Mouse (Mus musculus): ENCODE measurements around the gene Olfr351. TPM values are rescaled to one million over a fixed set of nuclear protein-coding genes. Genes with fewer than 3 reads are reported as not detected.

The Olfr351 gene
- total and polyA plus RNA-seq, 3 experiments = 0.16 TPM; not detected in 2

- H3K27me3 ChIP-seq (ENCODE audit: insufficient read depth, low read length) = no peaks in the 10 kb centered on the region
- H3K4me1 ChIP-seq (ENCODE audit: insufficient read depth, low read depth, low read length) = no peaks in the 10 kb centered on the region
- H3K4me3 ChIP-seq (ENCODE audit: low read depth, low read length) = no peak within 1 kb of the TSS
- no peak for DNase-seq (ENCODE audit: low spot score)
- no peak for ATAC-seq (ENCODE audit: extremely low read depth, insufficient number of reproducible peaks, low FRiP score, poor library complexity, severe bottlenecking)
- H3K36me3 ChIP-seq (replicated peaks) = no peaks in the 10 kb centered on the region
- peaks cover 7% of the 10 kb centered on the region; the same call in 1 of the 2 replicates for H3K9me3 ChIP-seq (replicated peaks)
- TF ChIP-seq CTCF (IDR thresholded peaks at IDR 0.05; ENCODE audit: low read depth, low read length) (no peak), GATA2 (IDR thresholded peaks at IDR 0.05; ENCODE audit: borderline replicate concordance, low read depth, low read length) (no peak), GATA1 (IDR thresholded peaks at IDR 0.05; ENCODE audit: borderline replicate concordance, low read length) (no peak), TAL1 (conservative IDR thresholded peaks at IDR 0.05; ENCODE audit: low read depth, low read length) (no peak), POLR2AphosphoS5 (IDR thresholded peaks at IDR 0.05; ENCODE audit: insufficient replicate concordance, low read depth, low read length) (no peak)
Measured at GRCm38 (mm10) chr2:36816932-36817331, 45.5 kb downstream of the Olfr351 start, which contains the start of gene Olfr3. Olfr3 (minus strand) TSS chr2:36817032.

Other genes with a start within 250 kb of the Olfr351 start
- not detected in 2 replicates for gene Olfr345, start 222.6 kb downstream of the Olfr351 start, total RNA-seq (2014; fragmentation: Nextera tagmentation)
- 0.22 TPM in 1 of 2 replicates, not detected in the other for gene Olfr345, start 222.6 kb downstream of the Olfr351 start, total RNA-seq (2017)
- gene Olfr345, start 222.6 kb downstream of the Olfr351 start, polyA plus RNA-seq (2012) = not detected in 2 replicates
- gene Olfr346, start 176.9 kb downstream of the Olfr351 start, total RNA-seq (2014; fragmentation: Nextera tagmentation) = not detected in 2 replicates
- gene Olfr346, start 176.9 kb downstream of the Olfr351 start, total RNA-seq (2017) = under 0.01 TPM in 1 of 2 replicates, not detected in the other
- gene Olfr346, start 176.9 kb downstream of the Olfr351 start, polyA plus RNA-seq (2012) = not detected in 2 replicates
- not detected in 2 replicates for gene Olfr347, start 130.8 kb downstream of the Olfr351 start, total RNA-seq (2014; fragmentation: Nextera tagmentation)
- gene Olfr347, start 130.8 kb downstream of the Olfr351 start, total RNA-seq (2017) = 0.33 TPM in 1 of 2 replicates, not detected in the other
- gene Olfr347, start 130.8 kb downstream of the Olfr351 start, polyA plus RNA-seq (2012) = not detected in 2 replicates
- gene Olfr348, start 78.4 kb downstream of the Olfr351 start, total RNA-seq (2014; fragmentation: Nextera tagmentation) = not detected in 2 replicates
- gene Olfr348, start 78.4 kb downstream of the Olfr351 start, total RNA-seq (2017) = 0.06 and 0.11 TPM in 2 replicates
- gene Olfr348, start 78.4 kb downstream of the Olfr351 start, polyA plus RNA-seq (2012) = not detected in 2 replicates
- gene Olfr50, start 72.1 kb downstream of the Olfr351 start, total RNA-seq (2014; fragmentation: Nextera tagmentation) = not detected in 2 replicates
- 0.05 and 0.06 TPM in 2 replicates for gene Olfr50, start 72.1 kb downstream of the Olfr351 start, total RNA-seq (2017)
- gene Olfr50, start 72.1 kb downstream of the Olfr351 start, polyA plus RNA-seq (2012) = not detected in 2 replicates
- gene Olfr3, start 45.6 kb downstream of the Olfr351 start, total RNA-seq (2014; fragmentation: Nextera tagmentation) = not detected in 2 replicates
- 0.11 and 0.12 TPM in 2 replicates for gene Olfr3, start 45.6 kb downstream of the Olfr351 start, total RNA-seq (2017)
- not detected in 2 replicates for gene Olfr3, start 45.6 kb downstream of the Olfr351 start, polyA plus RNA-seq (2012)
- gene Olfr350, start 16.4 kb downstream of the Olfr351 start, total RNA-seq (2014; fragmentation: Nextera tagmentation) = not detected in 2 replicates
- gene Olfr350, start 16.4 kb downstream of the Olfr351 start, total RNA-seq (2017) = 0.22 and 0.23 TPM in 2 replicates
- not detected in 2 replicates for gene Olfr350, start 16.4 kb downstream of the Olfr351 start, polyA plus RNA-seq (2012)
- not detected in 2 replicates for gene Olfr352, start 5.8 kb upstream of the Olfr351 start, total RNA-seq (2014; fragmentation: Nextera tagmentation)
- 0.05 TPM in 1 of 2 replicates, not detected in the other for gene Olfr352, start 5.8 kb upstream of the Olfr351 start, total RNA-seq (2017)
- gene Olfr352, start 5.8 kb upstream of the Olfr351 start, polyA plus RNA-seq (2012) = not detected in 2 replicates
- gene Olfr353, start 30.3 kb upstream of the Olfr351 start, total RNA-seq (2014; fragmentation: Nextera tagmentation) = not detected in 2 replicates
- gene Olfr353, start 30.3 kb upstream of the Olfr351 start, total RNA-seq (2017) = 0.05 and 0.12 TPM in 2 replicates
- not detected in 2 replicates for gene Olfr353, start 30.3 kb upstream of the Olfr351 start, polyA plus RNA-seq (2012)
- gene Olfr354, start 43.0 kb upstream of the Olfr351 start, total RNA-seq (2014; fragmentation: Nextera tagmentation) = not detected in 2 replicates
- gene Olfr354, start 43.0 kb upstream of the Olfr351 start, total RNA-seq (2017) = 0.16 and 0.17 TPM in 2 replicates
- not detected in 2 replicates for gene Olfr354, start 43.0 kb upstream of the Olfr351 start, polyA plus RNA-seq (2012)
- not detected in 2 replicates for gene Olfr355, start 66.2 kb upstream of the Olfr351 start, total RNA-seq (2014; fragmentation: Nextera tagmentation)
- 0.06 and 0.11 TPM in 2 replicates for gene Olfr355, start 66.2 kb upstream of the Olfr351 start, total RNA-seq (2017)
- not detected in 2 replicates for gene Olfr355, start 66.2 kb upstream of the Olfr351 start, polyA plus RNA-seq (2012)
- not detected in 2 replicates for gene Olfr356, start 74.5 kb upstream of the Olfr351 start, total RNA-seq (2014; fragmentation: Nextera tagmentation)
- gene Olfr356, start 74.5 kb upstream of the Olfr351 start, total RNA-seq (2017) = not detected in 2 replicates
- gene Olfr356, start 74.5 kb upstream of the Olfr351 start, polyA plus RNA-seq (2012) = not detected in 2 replicates
- gene Olfr357, start 131.2 kb upstream of the Olfr351 start, total RNA-seq (2014; fragmentation: Nextera tagmentation) = not detected in 2 replicates
- gene Olfr357, start 131.2 kb upstream of the Olfr351 start, total RNA-seq (2017) = 0.06 and 0.11 TPM in 2 replicates
- gene Olfr357, start 131.2 kb upstream of the Olfr351 start, polyA plus RNA-seq (2012) = not detected in 2 replicates
- not detected in 2 replicates for gene Olfr358, start 146.7 kb upstream of the Olfr351 start, total RNA-seq (2014; fragmentation: Nextera tagmentation)
- gene Olfr358, start 146.7 kb upstream of the Olfr351 start, total RNA-seq (2017) = 0.05 and 0.06 TPM in 2 replicates
- gene Olfr358, start 146.7 kb upstream of the Olfr351 start, polyA plus RNA-seq (2012) = not detected in 2 replicates
- not detected in 2 replicates for gene Olfr360, start 203.1 kb upstream of the Olfr351 start, total RNA-seq (2014; fragmentation: Nextera tagmentation)
- 0.16 TPM in 1 of 2 replicates, not detected in the other for gene Olfr360, start 203.1 kb upstream of the Olfr351 start, total RNA-seq (2017)
- gene Olfr360, start 203.1 kb upstream of the Olfr351 start, polyA plus RNA-seq (2012) = not detected in 2 replicates
- not detected in 2 replicates for gene Olfr361, start 226.6 kb upstream of the Olfr351 start, total RNA-seq (2014; fragmentation: Nextera tagmentation)
- 0.06 and 0.11 TPM in 2 replicates for gene Olfr361, start 226.6 kb upstream of the Olfr351 start, total RNA-seq (2017)
- gene Olfr361, start 226.6 kb upstream of the Olfr351 start, polyA plus RNA-seq (2012) = not detected in 2 replicates

Data from G1E (cell line).